Mouse (Mus musculus): ENCODE results near the gene Nmrk1. TPM values are rescaled to one million over a fixed set of nuclear protein-coding genes. Genes with fewer than 3 reads are reported as not detected.

The Nmrk1 gene
- polyA plus RNA-seq, 1 experiment from 2014 or later = 20.6 TPM

- no peaks in the 10 kb centered on the region for H3K27me3 ChIP-seq (ENCODE audit: insufficient read depth, low read length)
- no peak overlapping the region for H3K9ac ChIP-seq (ENCODE audit: low read depth, low read length)
- WGBS = 81% methylated on average over 5 of the region's 5 CpGs
- H3K36me3 ChIP-seq (ENCODE audit: insufficient read depth, low read length) = no peaks in the 10 kb centered on the region
- ATAC-seq (replicated peaks; ENCODE audit: low FRiP score, low read depth) (no peak), DNase-seq (ENCODE audit: low spot score) (no peak)
- H3K27ac ChIP-seq = no peak overlapping the region
- no peaks in the 10 kb centered on the region for H3K9me3 ChIP-seq (replicated peaks; ENCODE audit: low read length)
- no peak overlapping the region for H3K4me3 ChIP-seq (replicated peaks; ENCODE audit: low read depth, low read length)
- no peak for TF ChIP-seq CTCF (IDR thresholded peaks at IDR 0.05; ENCODE audit: low read depth)
- H3K4me2 ChIP-seq (ENCODE audit: low read length) = no peak overlapping the region
- peaks cover 15% of the 10 kb centered on the region for H3K4me1 ChIP-seq (replicated peaks; ENCODE audit: insufficient read depth, low read length)
Measured at GRCm38 (mm10) chr19:18596876-18597275, 34.9 kb upstream of the Nmrk1 start.

- ATAC-seq (replicated peaks; ENCODE audit: low FRiP score, low read depth) = no peak
- Histone ChIP-seq H3K4me2 (ENCODE audit: low read length) (no peak overlapping the region), H3K27ac (no peak overlapping the region), H3K4me3 (replicated peaks; ENCODE audit: low read depth, low read length) (no peak overlapping the region), H3K9me3 (replicated peaks; ENCODE audit: low read length) (no peaks in the 10 kb centered on the region), H3K36me3 (ENCODE audit: insufficient read depth, low read length) (peaks cover 4% of the 10 kb centered on the region; the same call in 1 of the 2 replicates), H3K4me1 (replicated peaks; ENCODE audit: insufficient read depth, low read length) (peaks cover 11% of the 10 kb centered on the region), H3K27me3 (ENCODE audit: insufficient read depth, low read length) (no peaks in the 10 kb centered on the region), H3K9ac (ENCODE audit: low read depth, low read length) (no peak overlapping the region)
- no peak for DNase-seq (ENCODE audit: low spot score)
- no peak for TF ChIP-seq CTCF (IDR thresholded peaks at IDR 0.05; ENCODE audit: low read depth)
- 85% methylated on average over 6 of the region's 6 CpGs for WGBS
Measured at GRCm38 (mm10) chr19:18597772-18598171, 34.0 kb upstream of the Nmrk1 start.

- H3K36me3 ChIP-seq (ENCODE audit: insufficient read depth, low read length) = peaks cover 6% of the 10 kb centered on the region; the same call in 1 of the 2 replicates
- no peak for TF ChIP-seq CTCF (IDR thresholded peaks at IDR 0.05; ENCODE audit: low read depth)
- H3K27me3 ChIP-seq (ENCODE audit: insufficient read depth, low read length) = no peaks in the 10 kb centered on the region
- no peak for ATAC-seq (replicated peaks; ENCODE audit: low FRiP score, low read depth)
- no peak overlapping the region for H3K4me3 ChIP-seq (replicated peaks; ENCODE audit: low read depth, low read length)
- H3K4me2 ChIP-seq (ENCODE audit: low read length) = no peak overlapping the region
- H3K27ac ChIP-seq = no peak overlapping the region
- no peak overlapping the region for H3K9ac ChIP-seq (ENCODE audit: low read depth, low read length)
- 85% methylated on average over 3 of the region's 3 CpGs for WGBS
- H3K9me3 ChIP-seq (replicated peaks; ENCODE audit: low read length) = no peaks in the 10 kb centered on the region
- no peak for DNase-seq (ENCODE audit: low spot score)
- H3K4me1 ChIP-seq (replicated peaks; ENCODE audit: insufficient read depth, low read length) = peaks cover 5% of the 10 kb centered on the region
Measured at GRCm38 (mm10) chr19:18598265-18598926, 33.4 kb upstream of the Nmrk1 start.

- Histone ChIP-seq H3K4me3 (replicated peaks; ENCODE audit: low read depth, low read length) (no peak overlapping the region), H3K9me3 (replicated peaks; ENCODE audit: low read length) (no peaks in the 10 kb centered on the region), H3K4me2 (ENCODE audit: low read length) (no peak overlapping the region), H3K9ac (ENCODE audit: low read depth, low read length) (no peak overlapping the region), H3K27me3 (ENCODE audit: insufficient read depth, low read length) (no peaks in the 10 kb centered on the region), H3K36me3 (ENCODE audit: insufficient read depth, low read length) (peaks cover 6% of the 10 kb centered on the region; the same call in 1 of the 2 replicates), H3K27ac (peak overlapping the region; percentile 47; the same call in 1 of the 2 replicates), H3K4me1 (replicated peaks; ENCODE audit: insufficient read depth, low read length) (no peaks in the 10 kb centered on the region; the same call in 1 of the 2 replicates)
- 33% methylated on average over 8 of the region's 8 CpGs for WGBS
- ATAC-seq (replicated peaks; ENCODE audit: low FRiP score, low read depth) (peak; percentile 67; the same call in 1 of the 2 replicates), DNase-seq (ENCODE audit: low spot score) (peak; percentile 52)
- TF ChIP-seq CTCF (IDR thresholded peaks at IDR 0.05; ENCODE audit: low read depth) = no peak
Measured at GRCm38 (mm10) chr19:18599051-18599450, 32.7 kb upstream of the Nmrk1 start.

GRCm38 (mm10) chr19:18599650-18600049 is 32.1 kb upstream of the Nmrk1 start:
- no peak for ATAC-seq (replicated peaks; ENCODE audit: low FRiP score, low read depth)
- WGBS = 93% methylated on average over 5 of the region's 5 CpGs
- H3K4me1 ChIP-seq (replicated peaks; ENCODE audit: insufficient read depth, low read length) = no peaks in the 10 kb centered on the region; the same call in 1 of the 2 replicates

GRCm38 (mm10) chr19:18600611-18601010 is 31.1 kb upstream of the Nmrk1 start:
- 95% methylated on average over 9 of the region's 9 CpGs for WGBS
- Histone ChIP-seq H3K27me3 (ENCODE audit: insufficient read depth, low read length) (no peaks in the 10 kb centered on the region), H3K4me1 (replicated peaks; ENCODE audit: insufficient read depth, low read length) (no peaks in the 10 kb centered on the region), H3K9ac (ENCODE audit: low read depth, low read length) (no peak overlapping the region), H3K4me2 (ENCODE audit: low read length) (no peak overlapping the region), H3K36me3 (ENCODE audit: insufficient read depth, low read length) (peaks cover 6% of the 10 kb centered on the region; the same call in 1 of the 2 replicates), H3K4me3 (replicated peaks; ENCODE audit: low read depth, low read length) (no peak overlapping the region), H3K27ac (no peak overlapping the region), H3K9me3 (replicated peaks; ENCODE audit: low read length) (no peaks in the 10 kb centered on the region)
- ATAC-seq (replicated peaks; ENCODE audit: low FRiP score, low read depth) = no peak
- TF ChIP-seq CTCF (IDR thresholded peaks at IDR 0.05; ENCODE audit: low read depth) = no peak
- no peak for DNase-seq (ENCODE audit: low spot score)

More at GRCm38 (mm10) chr19:18599650-18600049, 32.1 kb upstream of the Nmrk1 start:
- no peaks in the 10 kb centered on the region for H3K9me3 ChIP-seq (replicated peaks; ENCODE audit: low read length)
- no peak overlapping the region for H3K9ac ChIP-seq (ENCODE audit: low read depth, low read length)
- no peak overlapping the region for H3K4me3 ChIP-seq (replicated peaks; ENCODE audit: low read depth, low read length)
- no peak for DNase-seq (ENCODE audit: low spot score)
- H3K27ac ChIP-seq = 0 out of 2 replicates have a peak overlapping the region, but pooled peaks have one; percentile 2
- TF ChIP-seq CTCF (IDR thresholded peaks at IDR 0.05; ENCODE audit: low read depth) = no peak
- H3K4me2 ChIP-seq (ENCODE audit: low read length) = no peak overlapping the region
- H3K27me3 ChIP-seq (ENCODE audit: insufficient read depth, low read length) = no peaks in the 10 kb centered on the region
- peaks cover 6% of the 10 kb centered on the region; the same call in 1 of the 2 replicates for H3K36me3 ChIP-seq (ENCODE audit: insufficient read depth, low read length)

Measured in kidney, postnatal 0 days (tissue).